Mouse (Mus musculus) cerebellum, adult 8-10 months (tissue): ENCODE measurements around the gene Cd72.

Source experiments
- DNase-seq: peaks from one replicate; pipeline ENCODE4 v3.0.0; 2022

Cd72 gene

GRCm38 (mm10) chr4:43399391-43400131, 54.9 kb downstream of the Cd72 start:
- DNase-seq, result no peak

GRCm38 (mm10) chr4:43398829-43399331, 55.5 kb downstream of the Cd72 start:
- DNase-seq, result no peak

GRCm38 (mm10) chr4:43398014-43398413, 56.4 kb downstream of the Cd72 start:
- no peak for DNase-seq
